Mouse (Mus musculus): ENCODE results near the gene Aldh1b1.
A peak's percentile ranks its signal among the peaks of the same experiment; 100 is the strongest.

Gene Aldh1b1

GRCm38 (mm10) chr4:45798964-45799363, at the start of gene Aldh1b1:
Aldh1b1 (plus strand) TSS chr4:45799022.
- DNase-seq, result peak; percentile 71

- DNase-seq, result no peak
Measured at GRCm38 (mm10) chr4:45749449-45749848, 49.4 kb upstream of the Aldh1b1 start.

GRCm38 (mm10) chr4:45750477-45750876, 48.3 kb upstream of the Aldh1b1 start:
- DNase-seq, result no peak

- DNase-seq, result no peak
Measured at GRCm38 (mm10) chr4:45753211-45753809, 45.5 kb upstream of the Aldh1b1 start.

- DNase-seq, result no peak
Measured at GRCm38 (mm10) chr4:45754171-45754570, 44.7 kb upstream of the Aldh1b1 start.

GRCm38 (mm10) chr4:45755097-45755496, 43.7 kb upstream of the Aldh1b1 start:
- DNase-seq, result no peak

- peak; percentile 71 for DNase-seq
Measured at GRCm38 (mm10) chr4:45755881-45756280, 42.9 kb upstream of the Aldh1b1 start.

GRCm38 (mm10) chr4:45757941-45758340, 40.9 kb upstream of the Aldh1b1 start:
- no peak for DNase-seq

- no peak for DNase-seq
Measured at GRCm38 (mm10) chr4:45759411-45759810, 39.4 kb upstream of the Aldh1b1 start.

- no peak for DNase-seq
Measured at GRCm38 (mm10) chr4:45762600-45762999, 36.2 kb upstream of the Aldh1b1 start.

- no peak for DNase-seq
Measured at GRCm38 (mm10) chr4:45763288-45764140, 35.3 kb upstream of the Aldh1b1 start.

- no peak for DNase-seq
Measured at GRCm38 (mm10) chr4:45764141-45764494, 34.7 kb upstream of the Aldh1b1 start.

- no peak for DNase-seq
Measured at GRCm38 (mm10) chr4:45765121-45765564, 33.7 kb upstream of the Aldh1b1 start.

GRCm38 (mm10) chr4:45765565-45766201, 33.1 kb upstream of the Aldh1b1 start:
- no peak for DNase-seq

- DNase-seq, result no peak
Measured at GRCm38 (mm10) chr4:45766774-45767173, 32.0 kb upstream of the Aldh1b1 start.

- DNase-seq, result no peak
Measured at GRCm38 (mm10) chr4:45767891-45768558, 30.8 kb upstream of the Aldh1b1 start.

GRCm38 (mm10) chr4:45769141-45769540, 29.7 kb upstream of the Aldh1b1 start:
- DNase-seq, result no peak

GRCm38 (mm10) chr4:45769791-45770637, 28.8 kb upstream of the Aldh1b1 start:
- no peak for DNase-seq

- DNase-seq, result no peak
Measured at GRCm38 (mm10) chr4:45770638-45771033, 28.2 kb upstream of the Aldh1b1 start.

- DNase-seq, result no peak
Measured at GRCm38 (mm10) chr4:45771173-45771572, 27.6 kb upstream of the Aldh1b1 start.

- peak; percentile 59 for DNase-seq
Measured at GRCm38 (mm10) chr4:45771619-45772018, 27.2 kb upstream of the Aldh1b1 start.

- DNase-seq, result no peak
Measured at GRCm38 (mm10) chr4:45783671-45784070, 15.2 kb upstream of the Aldh1b1 start.

Measured in right cerebral cortex, postnatal 14 days (tissue).